Mouse (Mus musculus): Measurements from ENCODE around the gene Abhd8. TPM values are rescaled to one million over a fixed set of nuclear protein-coding genes. Genes with fewer than 3 reads are reported as not detected.

The Abhd8 gene
- polyA plus RNA-seq, 1 experiment from 2014 or later = 5.0 TPM

DNA sequence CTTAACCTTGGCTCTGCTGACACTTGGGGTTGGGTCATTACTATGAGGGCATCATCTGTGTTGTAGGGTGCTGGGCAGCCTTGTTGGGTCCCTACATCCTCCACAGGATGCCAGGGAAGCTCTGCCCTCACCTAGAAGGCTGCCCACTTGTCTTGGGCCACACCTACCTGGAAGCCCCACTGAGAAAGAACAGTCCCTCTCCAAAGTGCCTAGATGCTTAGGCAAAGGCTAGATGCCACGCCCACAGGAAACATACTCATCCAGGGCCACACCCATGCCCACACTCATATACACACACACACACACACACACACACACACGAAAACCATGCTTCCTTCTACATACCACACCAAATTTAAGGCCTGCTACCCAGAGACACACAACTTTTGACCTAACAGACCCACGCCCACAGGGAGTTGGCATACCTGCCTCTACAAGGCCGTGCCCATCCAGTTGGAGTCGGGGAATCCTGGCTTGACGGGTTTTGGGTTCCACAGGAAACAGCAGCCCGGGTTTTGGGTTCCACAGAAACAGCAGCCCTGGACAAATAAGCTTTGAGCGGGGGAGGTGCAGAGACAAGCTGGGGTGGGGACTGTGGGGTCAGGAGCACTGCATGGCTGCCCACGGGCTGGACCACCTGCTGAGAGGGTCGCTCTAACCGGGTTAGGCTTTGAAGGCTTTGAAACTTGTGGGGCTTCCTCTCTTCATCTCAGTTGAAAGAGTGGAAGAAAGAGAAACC lies 51.8 kb downstream of the Abhd8 start:
- H3K4me1 ChIP-seq (ENCODE audit: insufficient read depth) = peaks cover 6% of the 10 kb centered on the region
- DNase-seq (no peak), ATAC-seq (no peak)
- TF ChIP-seq CTCF (IDR thresholded peaks at IDR 0.05; ENCODE audit: low read depth) = no peak
- TF ChIP-seq EP300 (IDR thresholded peaks at IDR 0.05; ENCODE audit: low read depth) = no peak
- H3K9ac ChIP-seq (replicated peaks) = no peak overlapping the region
- H3K27ac ChIP-seq (ENCODE audit: low read depth) = no peak overlapping the region
- no peaks in the 10 kb centered on the region for H3K9me3 ChIP-seq (ENCODE audit: low read length)
- no peak overlapping the region for H3K4me2 ChIP-seq (ENCODE audit: low read depth, low read length)
- peaks cover 29% of the 10 kb centered on the region for H3K36me3 ChIP-seq (replicated peaks; ENCODE audit: insufficient read depth, low read length)
- 43% methylated on average over 11 of the region's 11 CpGs for WGBS (ENCODE audit: insufficient replicate concordance)
- no peak overlapping the region for H3K4me3 ChIP-seq (ENCODE audit: low read depth, low read length)
- no peaks in the 10 kb centered on the region for H3K27me3 ChIP-seq (ENCODE audit: insufficient read depth, low read length)

DNA sequence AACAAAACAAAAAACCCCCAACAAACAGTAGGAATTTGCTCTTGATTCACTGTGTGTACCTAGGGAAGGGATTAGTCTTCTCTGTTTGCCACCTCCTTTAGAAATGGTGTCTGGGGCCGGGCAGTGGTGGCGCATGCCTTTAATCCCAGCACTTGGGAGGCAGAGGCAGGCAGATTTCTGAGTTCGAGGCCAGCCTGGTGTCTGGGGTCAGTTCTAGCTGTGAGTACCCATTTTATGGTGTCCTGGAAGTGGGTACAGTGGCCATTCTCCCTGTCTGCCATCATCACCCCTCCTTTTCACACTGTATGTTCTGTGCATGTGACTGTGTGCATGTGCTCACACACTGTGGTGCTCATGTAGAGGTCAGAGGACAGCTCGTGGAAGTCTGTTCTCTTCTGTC lies 55.2 kb downstream of the Abhd8 start:
- Histone ChIP-seq H3K9ac (replicated peaks) (no peak overlapping the region), H3K27ac (ENCODE audit: low read depth) (no peak overlapping the region), H3K4me3 (ENCODE audit: low read depth, low read length) (no peak overlapping the region), H3K9me3 (ENCODE audit: low read length) (no peaks in the 10 kb centered on the region), H3K4me1 (ENCODE audit: insufficient read depth) (peaks cover 23% of the 10 kb centered on the region), H3K27me3 (ENCODE audit: insufficient read depth, low read length) (no peaks in the 10 kb centered on the region), H3K4me2 (ENCODE audit: low read depth, low read length) (no peak overlapping the region), H3K36me3 (replicated peaks; ENCODE audit: insufficient read depth, low read length) (peaks cover 30% of the 10 kb centered on the region)
- DNase-seq (no peak), ATAC-seq (no peak)
- 89% methylated on average over 4 of the region's 4 CpGs for WGBS (ENCODE audit: insufficient replicate concordance)
- TF ChIP-seq EP300 (IDR thresholded peaks at IDR 0.05; ENCODE audit: low read depth) (no peak), CTCF (IDR thresholded peaks at IDR 0.05; ENCODE audit: low read depth) (no peak)

DNA sequence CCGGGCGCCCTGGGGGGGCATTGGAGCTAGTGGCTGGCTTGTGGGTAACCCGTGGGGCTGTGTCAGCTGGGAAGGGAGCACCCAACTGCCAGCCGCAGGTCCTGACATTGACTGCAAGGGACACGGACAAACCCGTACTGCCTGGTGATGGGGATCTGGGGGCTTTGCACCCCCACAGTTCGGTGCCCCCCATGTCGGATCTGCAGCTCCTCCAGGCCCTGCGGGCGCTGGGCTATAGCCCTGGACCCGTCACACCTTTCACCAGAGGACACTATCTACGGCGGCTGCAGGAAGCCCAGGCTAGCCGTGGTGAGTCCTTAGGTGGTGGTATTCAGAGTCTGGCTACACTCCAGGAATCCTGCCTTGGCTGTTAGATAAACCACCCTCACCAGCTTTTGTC lies 56.0 kb downstream of the Abhd8 start:
- no peak overlapping the region for H3K27ac ChIP-seq (ENCODE audit: low read depth)
- no peak overlapping the region for H3K4me3 ChIP-seq (ENCODE audit: low read depth, low read length)
- ATAC-seq = no peak
- no peaks in the 10 kb centered on the region for H3K9me3 ChIP-seq (ENCODE audit: low read length)
- 94% methylated on average over 14 of the region's 14 CpGs for WGBS (ENCODE audit: insufficient replicate concordance)
- no peaks in the 10 kb centered on the region for H3K27me3 ChIP-seq (ENCODE audit: insufficient read depth, low read length)
- DNase-seq = no peak
- no peak overlapping the region for H3K9ac ChIP-seq (replicated peaks)
- peak overlapping the region; percentile 97 for H3K4me2 ChIP-seq (ENCODE audit: low read depth, low read length)
- H3K36me3 ChIP-seq (replicated peaks; ENCODE audit: insufficient read depth, low read length) = peaks cover 31% of the 10 kb centered on the region
- TF ChIP-seq EP300 (IDR thresholded peaks at IDR 0.05; ENCODE audit: low read depth) (no peak), CTCF (IDR thresholded peaks at IDR 0.05; ENCODE audit: low read depth) (no peak)
- peaks cover 23% of the 10 kb centered on the region for H3K4me1 ChIP-seq (ENCODE audit: insufficient read depth)

Other genes starting within 250 kb of the Abhd8 start
- gene Myo9b, start 190.9 kb downstream of the Abhd8 start, polyA plus RNA-seq (2015; fragmentation: Nextera tagmentation; extraction: Ambion mirVana) = 3.8 and 5.1 TPM in 2 replicates
- 16.5 and 18.6 TPM in 2 replicates for gene Haus8, start 190.7 kb downstream of the Abhd8 start, polyA plus RNA-seq (2015; fragmentation: Nextera tagmentation; extraction: Ambion mirVana)
- 62.8 and 64.6 TPM in 2 replicates for gene Use1, start 96.8 kb downstream of the Abhd8 start, polyA plus RNA-seq (2015; fragmentation: Nextera tagmentation; extraction: Ambion mirVana)
- gene Ocel1, start 92.4 kb downstream of the Abhd8 start, polyA plus RNA-seq (2015; fragmentation: Nextera tagmentation; extraction: Ambion mirVana) = 5.3 and 5.9 TPM in 2 replicates
- 38.0 and 46.6 TPM in 2 replicates for gene Nr2f6, start 81.7 kb downstream of the Abhd8 start, polyA plus RNA-seq (2015; fragmentation: Nextera tagmentation; extraction: Ambion mirVana)
- 4.6 and 5.6 TPM in 2 replicates for gene Ushbp1, start 67.9 kb downstream of the Abhd8 start, polyA plus RNA-seq (2015; fragmentation: Nextera tagmentation; extraction: Ambion mirVana)
- gene Babam1, start 66.8 kb downstream of the Abhd8 start, polyA plus RNA-seq (2015; fragmentation: Nextera tagmentation; extraction: Ambion mirVana) = 40.0 and 40.7 TPM in 2 replicates
- 11.4 and 11.9 TPM in 2 replicates for gene Ankle1, start 57.6 kb downstream of the Abhd8 start, polyA plus RNA-seq (2015; fragmentation: Nextera tagmentation; extraction: Ambion mirVana)
- 119 and 120 TPM in 2 replicates for gene Mrpl34, start 1.3 kb upstream of the Abhd8 start, polyA plus RNA-seq (2015; fragmentation: Nextera tagmentation; extraction: Ambion mirVana)
- gene Dda1, start 5.5 kb upstream of the Abhd8 start, polyA plus RNA-seq (2015; fragmentation: Nextera tagmentation; extraction: Ambion mirVana) = 30.3 and 31.0 TPM in 2 replicates
- 0.14 and 0.27 TPM in 2 replicates for gene Ano8, start 22.3 kb upstream of the Abhd8 start, polyA plus RNA-seq (2015; fragmentation: Nextera tagmentation; extraction: Ambion mirVana)
- gene Gtpbp3, start 24.4 kb upstream of the Abhd8 start, polyA plus RNA-seq (2015; fragmentation: Nextera tagmentation; extraction: Ambion mirVana) = 4.5 and 4.9 TPM in 2 replicates
- gene Plvap, start 48.1 kb upstream of the Abhd8 start, polyA plus RNA-seq (2015; fragmentation: Nextera tagmentation; extraction: Ambion mirVana) = 29.1 and 31.1 TPM in 2 replicates
- gene Ccdc194, start 62.1 kb upstream of the Abhd8 start, polyA plus RNA-seq (2015; fragmentation: Nextera tagmentation; extraction: Ambion mirVana) = 0.20 TPM in 1 of 2 replicates, not detected in the other
- 57.0 and 62.1 TPM in 2 replicates for gene Bst2, start 73.8 kb upstream of the Abhd8 start, polyA plus RNA-seq (2015; fragmentation: Nextera tagmentation; extraction: Ambion mirVana)
- gene Mvb12a, start 79.3 kb upstream of the Abhd8 start, polyA plus RNA-seq (2015; fragmentation: Nextera tagmentation; extraction: Ambion mirVana) = 61.7 and 62.5 TPM in 2 replicates
- gene Tmem221, start 95.2 kb upstream of the Abhd8 start, polyA plus RNA-seq (2015; fragmentation: Nextera tagmentation; extraction: Ambion mirVana) = 0.62 and 0.66 TPM in 2 replicates
- gene Nxnl1, start 102.9 kb upstream of the Abhd8 start, polyA plus RNA-seq (2015; fragmentation: Nextera tagmentation; extraction: Ambion mirVana) = 0.08 TPM in 1 of 2 replicates, not detected in the other
- 6.0 and 6.8 TPM in 2 replicates for gene Slc27a1, start 105.2 kb upstream of the Abhd8 start, polyA plus RNA-seq (2015; fragmentation: Nextera tagmentation; extraction: Ambion mirVana)
- 153 and 158 TPM in 2 replicates for gene Pgls, start 128.5 kb upstream of the Abhd8 start, polyA plus RNA-seq (2015; fragmentation: Nextera tagmentation; extraction: Ambion mirVana)
- gene Fam129c, start 134.0 kb upstream of the Abhd8 start, polyA plus RNA-seq (2015; fragmentation: Nextera tagmentation; extraction: Ambion mirVana) = 9.2 and 11.2 TPM in 2 replicates
- 25.0 and 25.7 TPM in 2 replicates for gene Colgalt1, start 147.3 kb upstream of the Abhd8 start, polyA plus RNA-seq (2015; fragmentation: Nextera tagmentation; extraction: Ambion mirVana)
- 0.25 and 0.36 TPM in 2 replicates for gene Unc13a, start 208.1 kb upstream of the Abhd8 start, polyA plus RNA-seq (2015; fragmentation: Nextera tagmentation; extraction: Ambion mirVana)
- 4.3 and 4.6 TPM in 2 replicates for gene Jak3, start 212.6 kb upstream of the Abhd8 start, polyA plus RNA-seq (2015; fragmentation: Nextera tagmentation; extraction: Ambion mirVana)
- gene Insl3, start 225.6 kb upstream of the Abhd8 start, polyA plus RNA-seq (2015; fragmentation: Nextera tagmentation; extraction: Ambion mirVana) = 1.3 and 2.8 TPM in 2 replicates
- 3.0 TPM in 2 replicates for gene B3gnt3, start 238.1 kb upstream of the Abhd8 start, polyA plus RNA-seq (2015; fragmentation: Nextera tagmentation; extraction: Ambion mirVana)